Mouse (Mus musculus): ENCODE measurements around the gene Kat8. TPM values are rescaled to one million over a fixed set of nuclear protein-coding genes. Genes with fewer than 3 reads are reported as not detected.

Gene Kat8
- polyA plus RNA-seq, 1 experiment, result 47.1 TPM

DNA sequence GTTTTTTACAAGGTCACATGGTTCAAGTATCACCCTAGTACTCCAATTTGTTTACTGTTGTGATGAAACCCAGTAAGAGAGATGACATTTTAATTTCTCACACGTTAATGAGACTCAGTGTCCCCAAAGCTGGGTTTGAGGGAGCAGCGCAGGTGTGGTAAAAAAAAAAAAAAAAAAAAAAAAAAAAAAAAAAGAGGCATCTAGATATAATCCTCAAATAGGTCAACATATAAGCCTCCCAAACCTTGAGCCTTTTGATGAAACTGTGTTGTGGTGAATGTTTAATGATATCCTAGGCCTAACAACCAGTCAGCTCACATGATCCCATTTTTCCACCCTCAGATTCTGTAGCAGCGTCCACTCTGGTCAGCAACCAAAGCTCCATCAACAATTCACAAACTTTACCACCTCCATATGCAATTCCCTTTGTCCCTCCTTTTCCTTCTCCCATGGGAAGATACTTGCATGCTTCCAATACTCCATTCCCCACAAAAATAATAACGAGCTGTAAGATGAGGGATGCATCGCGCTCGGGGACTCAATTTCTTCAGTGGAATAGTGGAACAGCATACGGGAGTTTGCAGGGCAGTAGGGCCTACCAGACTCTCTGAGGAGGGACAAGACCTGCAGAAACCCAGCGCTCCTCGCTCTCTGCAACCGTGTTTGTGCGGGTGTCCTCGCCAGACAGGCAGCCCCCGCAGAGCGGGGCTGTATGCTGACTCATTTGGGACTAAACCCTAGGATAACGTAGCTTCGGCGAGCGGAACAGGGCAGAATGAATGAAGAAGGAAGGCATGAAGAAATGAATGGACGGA is 37.3 kb upstream of the Kat8 start:
- TF ChIP-seq POLR2A (IDR thresholded peaks at IDR 0.05; ENCODE audit: insufficient read depth, low read length), result no peak
- no peak for TF ChIP-seq CTCF (IDR thresholded peaks at IDR 0.05; ENCODE audit: low read depth, low read length)
- no peak for TF ChIP-seq EP300 (IDR thresholded peaks at IDR 0.05; ENCODE audit: insufficient read depth, low read depth, low read length)
- peak overlapping the region; percentile 95 for H3K9ac ChIP-seq (ENCODE audit: low read depth, poor library complexity, severe bottlenecking)
- H3K27ac ChIP-seq (ENCODE audit: insufficient read depth, low read length), result peak overlapping the region; percentile 21
- no peaks in the 10 kb centered on the region for H3K27me3 ChIP-seq (ENCODE audit: control insufficient read depth, insufficient read depth, low read length, poor library complexity, severe bottlenecking)
- H3K4me1 ChIP-seq (ENCODE audit: control insufficient read depth, insufficient read depth, low read length), result no peaks in the 10 kb centered on the region
- no peaks in the 10 kb centered on the region for H3K9me3 ChIP-seq (replicated peaks; ENCODE audit: control insufficient read depth, insufficient read depth, low read length, poor library complexity, severe bottlenecking)
- H3K36me3 ChIP-seq (ENCODE audit: control insufficient read depth, insufficient read depth, low read length, poor library complexity, severe bottlenecking), result peaks cover 12% of the 10 kb centered on the region
- peak overlapping the region; percentile 86 for H3K4me3 ChIP-seq (ENCODE audit: low read depth, low read length)

GRCm38 (mm10) chr7:127875627-127876001 is 36.7 kb upstream of the Kat8 start:
- Histone ChIP-seq H3K9ac (ENCODE audit: low read depth, poor library complexity, severe bottlenecking) (peak overlapping the region; percentile 95), H3K36me3 (ENCODE audit: control insufficient read depth, insufficient read depth, low read length, poor library complexity, severe bottlenecking) (peaks cover 18% of the 10 kb centered on the region), H3K4me3 (ENCODE audit: low read depth, low read length) (peak overlapping the region; percentile 86), H3K9me3 (replicated peaks; ENCODE audit: control insufficient read depth, insufficient read depth, low read length, poor library complexity, severe bottlenecking) (no peaks in the 10 kb centered on the region), H3K27ac (ENCODE audit: insufficient read depth, low read length) (peak overlapping the region; percentile 60), H3K27me3 (ENCODE audit: control insufficient read depth, insufficient read depth, low read length, poor library complexity, severe bottlenecking) (no peaks in the 10 kb centered on the region), H3K4me1 (ENCODE audit: control insufficient read depth, insufficient read depth, low read length) (no peaks in the 10 kb centered on the region)
- TF ChIP-seq POLR2A (IDR thresholded peaks at IDR 0.05; ENCODE audit: insufficient read depth, low read length) (no peak), EP300 (IDR thresholded peaks at IDR 0.05; ENCODE audit: insufficient read depth, low read depth, low read length) (no peak), CTCF (IDR thresholded peaks at IDR 0.05; ENCODE audit: low read depth, low read length) (no peak)

DNA sequence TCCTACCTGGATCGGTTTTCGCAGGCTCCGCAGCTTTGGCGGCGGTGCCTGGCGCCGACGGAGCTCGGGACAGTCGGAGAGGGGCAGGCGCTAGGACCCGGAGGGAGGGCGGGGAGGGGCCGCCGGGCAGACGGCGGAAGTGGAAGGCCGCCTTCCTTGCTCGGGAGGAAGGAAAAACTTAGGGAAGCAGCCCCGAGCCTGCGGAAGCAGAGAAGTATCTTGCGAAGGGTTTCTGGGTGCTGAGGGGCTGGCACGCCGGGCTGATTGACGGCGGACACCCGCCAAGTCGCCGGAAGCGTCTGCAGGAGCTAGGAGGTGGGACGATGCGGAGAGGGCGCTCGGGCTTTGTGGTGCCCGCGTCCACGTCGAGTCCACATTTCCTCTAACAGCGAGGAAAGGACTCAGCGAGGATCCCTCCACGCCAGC is 36.3 kb upstream of the Kat8 start, which contains the start of gene Zfp646:
Zfp646 (plus strand) TSS at position 181 of the 426 bp plus-strand sequence.
- peak within 1 kb of the TSS; percentile 60 for H3K27ac ChIP-seq (ENCODE audit: insufficient read depth, low read length)
- H3K4me1 ChIP-seq (ENCODE audit: control insufficient read depth, insufficient read depth, low read length), result no peaks in the 10 kb centered on the region
- no peaks in the 10 kb centered on the region for H3K27me3 ChIP-seq (ENCODE audit: control insufficient read depth, insufficient read depth, low read length, poor library complexity, severe bottlenecking)
- H3K9me3 ChIP-seq (replicated peaks; ENCODE audit: control insufficient read depth, insufficient read depth, low read length, poor library complexity, severe bottlenecking), result no peaks in the 10 kb centered on the region
- peaks cover 23% of the 10 kb centered on the region for H3K36me3 ChIP-seq (ENCODE audit: control insufficient read depth, insufficient read depth, low read length, poor library complexity, severe bottlenecking)
- H3K9ac ChIP-seq (ENCODE audit: low read depth, poor library complexity, severe bottlenecking), result peak within 1 kb of the TSS; percentile 95
- TF ChIP-seq CTCF (IDR thresholded peaks at IDR 0.05; ENCODE audit: low read depth, low read length) (no peak), POLR2A (IDR thresholded peaks at IDR 0.05; ENCODE audit: insufficient read depth, low read length) (no peak), EP300 (IDR thresholded peaks at IDR 0.05; ENCODE audit: insufficient read depth, low read depth, low read length) (no peak)
- H3K4me3 ChIP-seq (ENCODE audit: low read depth, low read length), result peak within 1 kb of the TSS; percentile 86

DNA sequence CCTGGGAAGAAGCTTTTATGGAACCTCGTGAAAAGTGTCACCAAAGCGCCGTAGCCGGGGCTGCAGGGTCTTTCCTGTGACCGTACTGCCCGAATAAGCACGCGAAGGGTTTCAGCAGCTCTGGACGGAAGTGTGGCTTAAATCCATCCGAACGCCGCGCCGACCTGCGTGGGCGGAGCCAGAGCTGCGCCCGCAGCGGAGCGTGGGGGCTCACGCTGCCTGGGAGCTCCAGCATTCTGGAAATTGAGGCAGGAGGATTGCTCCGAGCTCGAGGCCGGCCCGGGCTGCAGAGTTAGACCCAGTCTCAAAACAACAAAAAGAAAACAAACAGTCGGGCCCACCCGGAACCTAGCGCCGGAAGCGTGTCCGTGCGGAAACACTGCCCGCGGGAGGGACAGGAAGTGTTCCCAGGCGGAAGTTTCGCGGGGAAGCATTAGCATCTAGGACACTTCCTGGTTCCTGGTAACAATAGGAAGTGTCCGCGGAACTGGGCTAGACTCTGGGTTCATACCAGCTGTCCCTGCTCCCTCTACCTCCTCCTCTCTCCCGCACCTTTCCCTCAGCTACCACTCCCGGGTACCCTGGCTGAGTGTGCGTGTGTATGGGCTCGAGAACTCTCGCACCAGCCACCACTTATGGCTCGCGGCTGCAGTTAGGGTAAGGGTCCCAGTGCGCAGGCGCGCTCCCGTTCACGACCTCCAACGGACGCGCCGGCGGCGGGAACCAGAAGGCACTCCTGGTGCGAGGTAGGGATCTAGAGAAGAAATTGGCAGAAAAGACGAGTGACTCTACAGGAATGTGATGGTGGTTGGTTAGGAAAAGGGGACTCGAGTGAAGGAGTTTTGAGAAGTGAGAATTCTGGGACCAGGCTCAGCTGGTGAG is 35.6 kb upstream of the Kat8 start, which contains the start of gene Zfp668:
Zfp668 (minus strand) TSS at position 362 of the 882 bp plus-strand sequence.
- TF ChIP-seq EP300 (IDR thresholded peaks at IDR 0.05; ENCODE audit: insufficient read depth, low read depth, low read length) (no peak), POLR2A (IDR thresholded peaks at IDR 0.05; ENCODE audit: insufficient read depth, low read length) (peak; percentile 46)
- peak within 1 kb of the TSS; percentile 95 for H3K9ac ChIP-seq (ENCODE audit: low read depth, poor library complexity, severe bottlenecking)
- peaks cover 29% of the 10 kb centered on the region for H3K36me3 ChIP-seq (ENCODE audit: control insufficient read depth, insufficient read depth, low read length, poor library complexity, severe bottlenecking)
- H3K27me3 ChIP-seq (ENCODE audit: control insufficient read depth, insufficient read depth, low read length, poor library complexity, severe bottlenecking), result no peaks in the 10 kb centered on the region
- peak within 1 kb of the TSS; percentile 60 for H3K27ac ChIP-seq (ENCODE audit: insufficient read depth, low read length)
- no peaks in the 10 kb centered on the region for H3K4me1 ChIP-seq (ENCODE audit: control insufficient read depth, insufficient read depth, low read length)
- H3K4me3 ChIP-seq (ENCODE audit: low read depth, low read length), result peak within 1 kb of the TSS; percentile 86
- no peaks in the 10 kb centered on the region for H3K9me3 ChIP-seq (replicated peaks; ENCODE audit: control insufficient read depth, insufficient read depth, low read length, poor library complexity, severe bottlenecking)

DNA sequence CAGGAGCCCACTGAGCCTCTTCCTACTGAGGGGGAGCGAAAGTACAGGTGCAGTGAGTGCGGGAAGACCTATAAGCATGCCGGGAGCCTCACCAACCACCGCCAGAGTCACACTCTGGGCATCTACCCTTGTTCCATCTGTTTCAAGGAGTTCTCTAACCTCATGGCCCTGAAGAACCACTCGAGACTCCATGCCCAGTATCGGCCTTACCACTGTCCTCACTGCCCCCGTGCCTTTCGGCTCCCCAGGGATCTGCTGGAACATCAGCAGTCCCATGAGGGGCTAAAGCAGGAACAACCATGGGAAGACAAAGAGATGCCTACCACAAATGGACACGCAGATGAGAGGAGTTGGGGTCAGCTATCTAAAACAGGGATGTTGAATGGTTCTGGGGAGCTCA is 33.0 kb upstream of the Kat8 start:
- no peak overlapping the region for H3K27ac ChIP-seq (ENCODE audit: insufficient read depth, low read length)
- H3K4me3 ChIP-seq (ENCODE audit: low read depth, low read length), result no peak overlapping the region
- H3K27me3 ChIP-seq (ENCODE audit: control insufficient read depth, insufficient read depth, low read length, poor library complexity, severe bottlenecking), result no peaks in the 10 kb centered on the region
- H3K4me1 ChIP-seq (ENCODE audit: control insufficient read depth, insufficient read depth, low read length), result no peaks in the 10 kb centered on the region
- H3K9ac ChIP-seq (ENCODE audit: low read depth, poor library complexity, severe bottlenecking), result no peak overlapping the region
- H3K36me3 ChIP-seq (ENCODE audit: control insufficient read depth, insufficient read depth, low read length, poor library complexity, severe bottlenecking), result peaks cover 41% of the 10 kb centered on the region
- no peaks in the 10 kb centered on the region for H3K9me3 ChIP-seq (replicated peaks; ENCODE audit: control insufficient read depth, insufficient read depth, low read length, poor library complexity, severe bottlenecking)
- TF ChIP-seq POLR2A (IDR thresholded peaks at IDR 0.05; ENCODE audit: insufficient read depth, low read length) (no peak), CTCF (IDR thresholded peaks at IDR 0.05; ENCODE audit: low read depth, low read length) (no peak), EP300 (IDR thresholded peaks at IDR 0.05; ENCODE audit: insufficient read depth, low read depth, low read length) (no peak)
